Mouse (Mus musculus) G1E (cell line): Measurements from ENCODE around the gene Pou6f1.
"Not testable (repeated sequence)": the region's sequence is repeated elsewhere in the genome, so short reads cannot be mapped to it uniquely, and the experiment has no call there.

Source experiments
- CTCF ChIP-seq: IDR thresholded peaks from 2 replicates; pipeline ENCODE4 v1.5.1; 2012; ENCODE audit warnings: low read depth, low read length, inconsistent platforms, mixed read lengths
- GATA1 ChIP-seq: IDR thresholded peaks from 2 replicates; pipeline ENCODE4 v1.6.1; 2012; ENCODE audit warnings: borderline replicate concordance, low read length, inconsistent platforms, mixed read lengths
- POLR2AphosphoS5 ChIP-seq: IDR thresholded peaks from 2 replicates; pipeline ENCODE4 v1.6.1; 2012; ENCODE audit warnings: low read depth, low read length, inconsistent platforms; ENCODE audit not compliant: insufficient replicate concordance

DNA sequence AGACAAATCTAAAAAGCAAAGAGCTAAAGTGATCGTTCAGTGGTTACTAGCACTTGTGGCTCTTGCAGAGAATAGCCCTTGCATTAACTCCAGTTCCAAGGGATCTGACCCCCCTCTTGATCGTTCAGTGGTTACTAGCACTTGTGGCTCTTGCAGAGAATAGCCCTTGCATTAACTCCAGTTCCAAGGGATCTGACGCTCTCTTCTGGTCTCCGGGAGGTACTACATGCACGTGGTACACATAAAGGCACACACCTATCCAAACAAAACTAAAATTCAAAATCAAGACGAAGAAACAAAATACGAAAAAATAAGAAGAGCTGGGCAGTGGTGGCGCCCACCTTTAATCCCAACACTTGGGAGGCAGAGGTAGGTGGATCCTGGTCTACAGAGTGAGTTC, 6.9 kb upstream of the Pou6f1 start:
- TF ChIP-seq CTCF, GATA1, POLR2AphosphoS5: not testable (repeated sequence)
